Mouse (Mus musculus) erythroblast, embryonic 14.5 days (primary cell): ENCODE data around the gene Ube2c.

Experiments
- GATA1 ChIP-seq: IDR thresholded peaks from 2 replicates; pipeline ENCODE4 v1.6.1; 2012; ENCODE audit warnings: low read length, inconsistent platforms, mixed read lengths
- TAL1 ChIP-seq: IDR thresholded peaks from 3 replicates; pipeline ENCODE4 v1.6.1; 2012; ENCODE audit warnings: low read length, inconsistent platforms, mixed read lengths

DNA sequence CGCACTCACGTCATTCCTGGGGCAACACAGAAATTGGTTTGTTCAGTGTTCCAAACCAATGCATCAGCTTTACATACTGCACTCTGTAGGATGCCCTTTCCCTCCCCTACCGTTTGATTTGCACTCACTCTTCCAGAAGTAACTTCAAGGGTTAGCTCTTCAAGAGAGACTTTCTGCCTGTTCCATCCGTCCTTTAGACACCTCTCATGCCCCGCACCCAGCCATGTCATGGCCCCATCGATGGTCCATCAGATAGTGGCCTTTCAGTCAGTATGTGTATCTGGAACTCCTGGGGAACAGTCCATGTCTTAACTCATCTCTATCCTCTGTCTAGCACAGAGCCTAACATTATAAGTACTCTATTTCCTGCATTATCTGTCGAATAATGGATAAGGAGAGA is 7.1 kb upstream of the Ube2c start:
- TF ChIP-seq GATA1 (peak; percentile 13; the same call in 1 of the 2 replicates), TAL1 (no peak)
